14 mouse cellular contexts compared by ENCODE assay signal in genomic region chr8:126231801-126232200, GRCm38 (mm10).
"Had no signal": no experiment of that assay in that cellular context is flagged by ENCODE, and none has a peak within 500 bp of the region (broad histone marks: within the 10 kb centered on the region; RNA-seq: fewer than 3 reads in every experiment).

No protein-coding gene starts in this region.

- DNase-seq: kidney, postnatal 14 days; layer of hippocampus, adult 9-11 months; layer of hippocampus, postnatal 36 days; liver, embryonic 13.5 days; liver, postnatal 0 days; lung, postnatal 14 days; thymus, postnatal 36 days had no signal

- H3K4me3 ChIP-seq: kidney, embryonic 15.5 days; limb, embryonic 15.5 days; liver, embryonic 13.5 days; lung, embryonic 15.5 days; midbrain, embryonic 15.5 days; neural tube, embryonic 12.5 days had no signal

- ATAC-seq: liver, postnatal 0 days; midbrain, embryonic 15.5 days had no signal

- H3K27me3 ChIP-seq: limb, embryonic 15.5 days; liver, embryonic 13.5 days; lung, embryonic 15.5 days; megakaryocyte, embryonic 14.5 days; midbrain, embryonic 15.5 days; neural tube, embryonic 12.5 days had no signal

- H3K9me3 ChIP-seq: kidney, embryonic 15.5 days; limb, embryonic 15.5 days; liver, embryonic 13.5 days; lung, embryonic 15.5 days; megakaryocyte, embryonic 14.5 days; midbrain, embryonic 15.5 days; neural tube, embryonic 12.5 days had no signal

- H3K4me1 ChIP-seq: limb, embryonic 15.5 days; liver, embryonic 13.5 days; lung, embryonic 15.5 days; megakaryocyte, embryonic 14.5 days; midbrain, embryonic 15.5 days; neural tube, embryonic 12.5 days had no signal

- H3K27ac ChIP-seq: kidney, embryonic 15.5 days; limb, embryonic 15.5 days; liver, embryonic 13.5 days; lung, embryonic 15.5 days; macrophage; midbrain, embryonic 15.5 days; neural tube, embryonic 12.5 days had no signal

- H3K36me3 ChIP-seq: kidney, embryonic 15.5 days; limb, embryonic 15.5 days; liver, embryonic 13.5 days; lung, embryonic 15.5 days; midbrain, embryonic 15.5 days; neural tube, embryonic 12.5 days had no signal
